In the genomic region with DNA sequence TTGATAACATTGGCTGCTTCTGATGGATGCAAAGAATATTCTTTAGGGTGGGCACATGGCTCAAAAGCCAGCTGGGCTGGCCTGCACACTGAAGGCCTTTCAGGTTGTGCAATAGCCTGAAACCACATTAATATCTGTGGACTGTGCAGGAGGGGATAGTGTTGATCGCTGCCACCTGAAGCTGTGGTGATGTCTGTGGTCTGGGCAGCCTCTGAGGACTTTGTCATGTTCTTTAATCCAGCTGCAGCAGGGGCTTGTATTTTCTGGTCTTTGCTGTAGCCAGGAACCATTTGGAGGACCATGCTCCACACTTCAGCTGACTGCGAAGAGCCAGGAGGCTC, we compare ENCODE assay signal across 12 mouse cellular contexts.
"Had no signal": no experiment of that assay in that cellular context is flagged by ENCODE, and none has a peak within 500 bp of the region (broad histone marks: within the 10 kb centered on the region; RNA-seq: fewer than 3 reads in every experiment).

No protein-coding gene starts in this region.

- H3K4me3 ChIP-seq: limb, embryonic 10.5 days; liver, embryonic 12.5 days; lung, embryonic 15.5 days; midbrain, embryonic 10.5 days; myocyte; neural tube, embryonic 15.5 days had no signal

- DNase-seq: kidney, adult 9 months; kidney, postnatal 36 days; midbrain, embryonic 14.5 days; thymus, postnatal 4 days had no signal

- H3K4me1 ChIP-seq: limb, embryonic 10.5 days; liver, embryonic 12.5 days; lung, embryonic 15.5 days; midbrain, embryonic 10.5 days; neural tube, embryonic 15.5 days had no signal

- H3K27ac ChIP-seq: kidney, postnatal 0 days; limb, embryonic 10.5 days; liver, embryonic 12.5 days; lung, embryonic 15.5 days; midbrain, embryonic 10.5 days; neural tube, embryonic 15.5 days; stomach, postnatal 0 days had no signal

- ATAC-seq: liver, embryonic 12.5 days had no signal
